Mouse (Mus musculus) kidney, postnatal 10 days (tissue): ENCODE data around the gene Rpl19.

ENCODE experiments used
- DNase-seq: peaks from one replicate; pipeline ENCODE4 v3.0.0; 2021; ENCODE audit warnings: mixed read lengths

Rpl19 gene

DNA sequence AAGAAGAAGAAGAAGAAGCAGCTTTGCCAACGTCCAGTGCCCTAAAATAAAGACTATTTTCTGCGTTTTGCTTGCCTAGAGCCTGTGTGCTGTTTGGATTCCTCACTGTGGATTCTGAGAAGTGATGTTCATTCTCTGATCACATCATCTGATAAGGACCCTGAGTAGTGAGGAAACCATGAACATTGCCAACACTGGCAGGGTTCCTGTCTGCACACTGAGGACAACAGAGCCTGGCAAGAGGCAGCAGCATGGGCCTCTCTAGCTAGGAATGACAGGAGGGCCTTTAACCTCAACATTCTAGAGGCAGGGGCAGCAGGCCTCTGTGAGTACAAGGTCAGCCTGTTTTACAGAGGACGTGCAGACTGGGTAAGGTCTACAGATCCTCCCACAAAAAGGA lies 2.0 kb upstream of the Rpl19 start:
- no peak for DNase-seq

DNA sequence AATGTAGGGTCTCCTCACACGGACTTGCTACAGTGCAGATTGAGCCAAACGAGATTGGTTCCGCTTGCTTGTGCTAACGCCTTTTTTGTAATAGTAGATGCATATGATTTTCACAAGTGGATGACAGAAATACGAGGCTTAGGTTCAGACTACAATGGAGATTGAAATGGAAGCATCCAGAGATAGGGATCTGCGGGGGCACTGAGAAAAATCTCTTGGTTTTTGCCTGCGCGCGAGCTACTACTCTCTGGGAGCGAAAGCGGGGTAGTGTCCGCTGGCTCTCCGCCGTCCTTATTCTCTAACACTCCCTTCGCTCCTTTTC lies 301 bp upstream of the Rpl19 start:
- no peak for DNase-seq

DNA sequence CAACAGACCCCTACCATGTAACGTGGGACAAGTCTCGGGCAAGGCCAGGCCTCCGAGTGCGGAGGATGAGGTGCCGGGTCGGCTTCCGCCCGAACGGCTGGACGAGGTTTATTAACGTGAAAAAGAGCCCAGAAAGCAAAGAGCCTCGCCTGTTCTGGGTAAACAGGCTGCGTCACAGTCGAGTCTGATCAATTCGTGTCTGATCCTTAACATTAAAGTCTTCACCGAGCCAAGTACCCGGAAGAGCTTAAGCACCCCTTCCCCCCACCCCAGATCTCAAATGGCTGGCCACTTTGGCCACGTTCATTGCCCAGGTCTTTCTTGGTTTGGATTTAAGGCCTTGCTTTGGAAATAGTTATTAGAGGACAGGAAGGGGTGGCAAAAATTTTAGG lies 783 bp downstream of the Rpl19 start:
- no peak for DNase-seq

DNA sequence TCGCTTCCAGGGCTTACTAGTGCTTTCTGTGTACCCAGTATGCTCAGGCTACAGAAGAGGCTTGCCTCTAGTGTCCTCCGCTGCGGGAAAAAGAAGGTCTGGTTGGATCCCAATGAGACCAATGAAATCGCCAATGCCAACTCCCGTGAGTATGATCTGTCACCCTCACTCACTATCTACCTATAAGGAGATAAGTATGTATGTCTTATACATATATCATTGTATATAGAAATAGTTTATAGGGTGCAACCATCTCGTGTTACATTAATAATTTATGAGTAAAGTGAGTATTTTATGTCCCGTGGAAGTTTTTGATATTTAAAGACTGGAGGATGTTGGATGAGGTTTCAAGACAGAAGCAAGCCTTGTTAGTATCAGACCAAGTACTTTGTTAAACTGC lies 1.3 kb downstream of the Rpl19 start:
- no peak for DNase-seq

DNA sequence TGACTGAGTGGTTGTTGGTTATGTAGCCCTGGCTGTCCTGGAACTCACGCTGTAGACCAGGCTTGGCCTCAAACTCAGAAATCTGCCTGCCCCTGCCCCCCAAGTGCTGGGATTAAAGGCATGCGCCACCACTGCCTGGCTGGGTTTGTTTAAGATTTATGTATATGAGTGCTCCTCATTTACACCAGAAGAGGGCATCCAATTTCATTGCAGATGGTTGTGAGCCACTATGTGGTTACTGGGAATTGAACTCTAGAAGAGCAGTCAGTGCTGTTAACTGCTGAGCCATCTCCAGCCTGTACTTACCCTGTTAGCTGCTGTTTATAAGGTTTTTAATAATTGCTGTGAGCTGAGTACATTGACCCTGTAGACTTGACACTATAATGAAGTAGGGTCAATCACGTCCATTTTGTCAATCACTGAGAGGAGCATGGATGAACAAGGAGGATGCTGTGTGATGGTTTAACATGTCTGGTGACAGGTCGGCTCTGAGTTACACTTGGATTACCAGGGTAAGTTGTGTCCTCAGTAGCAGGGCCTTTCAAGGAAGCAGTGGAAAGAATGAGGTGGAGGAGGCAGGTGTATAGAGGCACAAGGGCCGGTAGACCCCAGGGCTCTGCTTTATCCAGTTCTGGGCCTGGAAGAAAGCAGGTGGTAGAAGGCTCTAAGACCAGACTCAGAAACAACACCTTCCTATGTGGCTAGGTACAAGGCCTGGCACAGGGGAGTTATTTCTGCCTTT lies 4.4 kb downstream of the Rpl19 start:
- DNase-seq: no peak

DNA sequence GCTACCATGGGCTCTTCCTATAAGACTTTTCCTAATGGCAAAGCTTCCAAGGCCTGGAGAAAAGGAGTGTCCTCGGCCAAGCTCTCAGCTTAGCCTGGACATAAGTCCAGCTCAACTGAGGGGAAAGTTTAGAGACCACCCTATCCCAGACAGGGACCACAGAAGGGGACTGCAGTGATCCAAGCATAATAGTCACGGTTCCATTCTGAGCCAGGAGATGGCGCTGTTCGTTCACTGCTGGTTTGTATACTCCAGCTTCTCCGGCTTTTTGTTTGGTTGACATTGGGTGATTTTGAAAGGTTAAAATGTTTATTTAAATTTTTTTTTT lies 4.9 kb downstream of the Rpl19 start:
- peak; percentile 91 for DNase-seq

DNA sequence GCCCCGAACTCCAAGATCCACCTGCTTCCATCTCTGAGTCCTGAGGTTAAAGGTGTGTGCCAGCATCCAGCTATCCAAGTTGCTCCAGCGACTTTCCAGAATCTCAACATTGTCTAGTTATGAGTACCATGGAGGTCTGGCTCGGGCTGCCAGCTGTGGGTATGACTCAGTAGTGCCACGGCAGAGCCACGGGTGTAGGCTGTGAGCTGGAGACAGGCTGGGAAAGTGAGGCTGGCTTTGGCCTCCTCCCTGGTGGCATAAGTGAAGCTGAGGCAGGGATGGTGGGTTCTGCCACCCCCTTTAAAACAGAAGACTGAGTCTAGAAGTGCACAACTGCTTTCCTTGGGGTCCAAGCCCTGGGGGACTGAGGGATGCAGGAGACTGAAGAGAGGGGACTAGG lies 7.6 kb downstream of the Rpl19 start:
- DNase-seq: no peak

DNA sequence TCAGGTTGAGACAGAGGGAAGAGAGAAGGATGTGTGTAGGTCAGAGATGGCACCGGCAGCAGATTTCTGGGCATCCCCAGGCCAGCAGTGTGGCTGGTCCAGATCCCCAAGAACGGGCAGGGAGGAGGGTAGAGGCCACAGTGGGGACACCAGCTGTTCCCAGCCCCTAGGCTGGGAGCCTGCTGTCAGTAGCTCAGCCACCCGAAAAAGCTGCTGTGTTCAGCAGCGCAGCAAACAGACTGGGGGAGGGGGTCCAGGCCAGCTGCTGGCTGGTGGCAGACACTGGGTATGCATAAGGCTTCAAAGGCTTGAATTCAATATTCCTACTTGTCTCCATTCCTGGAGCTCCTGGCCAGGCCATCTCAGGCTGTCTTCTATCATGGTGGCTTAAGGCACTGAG lies 8.3 kb downstream of the Rpl19 start:
- DNase-seq: no peak

DNA sequence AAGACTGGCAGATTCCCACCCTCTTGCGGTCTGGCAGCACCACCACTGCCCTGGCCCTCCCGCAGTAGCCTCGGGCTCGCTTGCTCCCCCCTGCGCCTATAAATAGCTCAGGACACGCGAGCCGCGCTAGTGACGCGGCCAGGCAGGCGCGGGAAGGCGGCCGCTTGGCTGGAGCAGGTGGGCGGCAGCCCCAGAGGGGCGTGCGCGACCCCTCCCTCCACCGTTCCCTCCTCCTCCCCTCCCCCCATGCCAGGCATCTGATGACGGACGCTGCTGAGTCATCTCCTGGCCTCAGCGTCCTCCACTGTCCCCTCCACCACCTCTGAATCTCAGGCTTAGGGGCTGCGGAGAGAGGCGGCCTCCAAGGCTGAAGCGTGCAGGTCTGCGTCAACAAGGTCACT lies 9.5 kb downstream of the Rpl19 start:
- peak; percentile 57 for DNase-seq

DNA sequence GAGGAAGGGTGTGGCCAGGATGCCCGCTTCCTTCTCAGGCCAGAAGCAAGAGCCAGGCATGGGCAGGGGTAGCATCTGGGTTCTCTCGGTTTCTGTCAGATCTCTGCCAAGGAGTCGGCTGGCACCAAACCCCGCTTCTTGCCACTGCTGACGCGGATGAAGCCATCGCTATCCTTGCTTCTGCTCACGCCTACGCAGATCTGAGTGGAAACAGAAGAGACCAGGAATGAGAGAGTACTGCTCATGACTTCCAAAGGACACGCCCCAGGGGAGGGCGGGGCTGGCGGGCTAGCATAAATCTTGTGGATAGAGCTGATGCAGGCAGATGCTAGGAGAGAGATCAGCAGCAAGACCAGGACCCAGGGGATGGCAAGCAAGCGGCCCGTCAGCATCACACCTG lies 11.4 kb downstream of the Rpl19 start:
- no peak for DNase-seq

DNA sequence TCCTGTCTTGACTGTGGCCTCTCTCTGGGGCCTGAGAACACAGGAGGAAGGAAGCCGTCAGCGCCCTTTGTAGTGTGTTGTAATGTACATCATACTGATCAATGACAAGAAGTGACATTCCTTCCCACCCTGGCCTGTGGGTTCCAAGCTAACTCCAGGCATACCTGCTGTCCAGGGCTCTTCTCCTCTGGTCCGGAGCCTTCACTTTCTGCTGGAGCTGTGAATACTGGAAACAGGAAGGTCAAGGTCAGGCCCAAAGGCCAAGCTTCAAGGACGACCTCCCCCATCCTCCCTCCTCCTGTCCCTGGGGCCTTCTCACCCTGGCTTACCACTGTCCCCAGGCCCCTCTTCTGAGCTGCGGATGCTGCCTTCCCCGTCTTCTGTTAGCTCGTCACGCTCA lies 14.5 kb downstream of the Rpl19 start:
- DNase-seq: no peak

DNA sequence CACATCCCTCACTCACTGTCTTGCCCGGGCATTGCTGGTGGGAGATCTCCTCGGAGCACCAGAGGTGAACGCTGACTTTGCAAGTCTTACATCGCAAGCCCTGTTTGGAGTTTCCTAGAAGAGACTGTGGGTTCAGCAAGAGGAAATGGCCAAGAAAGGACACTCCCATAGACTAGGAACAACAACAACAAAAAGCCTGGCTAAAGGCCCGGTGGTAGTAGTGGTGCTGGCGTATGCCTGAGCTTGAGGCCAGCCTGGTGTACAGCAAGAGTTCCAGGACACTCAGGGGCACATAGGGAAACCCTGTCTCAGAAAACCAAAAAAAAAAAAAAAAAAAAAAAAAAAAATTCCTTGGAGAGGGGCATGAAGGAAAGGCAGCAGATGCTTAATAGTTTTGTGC lies 16.2 kb downstream of the Rpl19 start:
- no peak for DNase-seq

DNA sequence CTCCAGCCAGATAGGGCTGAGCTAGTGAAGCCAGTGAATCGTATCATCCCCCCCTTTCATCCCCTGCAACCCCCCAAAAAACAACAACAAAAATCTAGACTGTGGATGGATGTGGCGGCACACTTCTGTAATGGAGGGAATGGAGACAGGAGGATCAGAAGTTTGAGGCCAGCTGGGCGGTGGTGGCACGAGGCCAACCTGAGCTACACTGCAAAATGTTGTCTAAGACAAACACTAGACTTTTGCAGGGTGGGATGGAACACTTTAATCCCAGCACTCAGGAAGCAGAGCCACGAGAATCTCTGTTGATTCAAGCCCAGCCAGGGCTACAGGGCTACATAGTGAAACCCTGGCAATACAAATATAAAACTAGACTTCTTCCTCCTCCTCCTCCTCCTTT lies 17.6 kb downstream of the Rpl19 start:
- DNase-seq: no peak

DNA sequence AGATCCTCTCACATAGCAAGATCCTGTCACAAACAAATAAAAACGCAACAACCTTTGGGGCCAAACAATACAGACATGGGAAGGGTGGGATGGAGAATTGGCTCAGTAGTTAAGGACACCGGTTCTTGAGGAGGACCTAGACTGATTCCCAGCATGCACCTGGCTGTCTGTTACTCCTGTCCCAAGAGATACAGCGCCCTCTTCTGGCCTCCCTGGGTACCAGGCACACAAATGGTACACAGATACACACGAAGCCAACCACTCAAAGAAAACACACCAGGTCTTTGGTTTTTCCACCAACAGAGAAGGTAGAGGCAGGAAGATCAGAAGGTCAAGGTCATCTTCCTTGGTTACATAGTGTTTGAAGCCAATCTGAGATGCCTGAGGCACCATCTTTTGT lies 19.1 kb downstream of the Rpl19 start:
- DNase-seq: no peak

DNA sequence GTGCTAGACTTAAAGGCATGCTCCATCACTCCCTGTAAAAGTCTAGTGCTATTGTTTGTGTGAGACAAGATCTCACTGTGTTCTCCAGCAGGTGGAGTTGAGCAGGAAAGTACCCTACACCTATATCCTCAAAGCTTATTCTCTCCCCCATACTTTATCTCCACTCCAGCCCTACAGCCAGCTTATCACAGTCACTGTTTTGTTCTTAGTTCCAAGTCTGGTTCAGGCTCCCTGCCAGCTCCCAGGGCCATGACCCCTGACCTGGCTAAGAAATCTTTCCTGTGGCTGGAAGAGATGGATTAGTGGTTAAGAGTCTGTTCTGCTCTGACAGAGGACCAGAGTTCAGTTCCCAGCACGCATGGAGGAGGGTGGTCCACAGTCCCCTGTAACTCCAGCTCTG lies 20.0 kb downstream of the Rpl19 start:
- DNase-seq: peak; percentile 33

DNA sequence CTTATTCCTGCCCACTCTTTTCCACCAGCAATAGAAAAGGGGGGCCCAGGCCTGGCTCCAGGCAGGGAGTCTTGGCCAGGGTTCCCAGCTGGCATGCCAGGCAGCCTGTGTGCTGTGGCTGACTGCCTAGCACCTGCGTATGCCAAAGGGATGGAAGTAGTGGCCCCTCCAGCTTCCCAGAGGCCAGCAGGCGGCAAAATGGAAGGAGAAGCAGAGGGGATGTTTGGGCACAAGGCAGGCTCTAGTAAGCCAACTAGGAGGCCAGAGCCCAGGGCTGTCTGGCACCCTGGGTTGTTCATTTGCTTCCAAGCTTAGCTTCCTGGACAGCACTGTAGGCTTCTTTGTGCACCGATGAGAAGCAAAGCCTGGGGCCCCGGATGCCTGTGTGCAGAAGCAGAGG lies 21.2 kb downstream of the Rpl19 start:
- no peak for DNase-seq

DNA sequence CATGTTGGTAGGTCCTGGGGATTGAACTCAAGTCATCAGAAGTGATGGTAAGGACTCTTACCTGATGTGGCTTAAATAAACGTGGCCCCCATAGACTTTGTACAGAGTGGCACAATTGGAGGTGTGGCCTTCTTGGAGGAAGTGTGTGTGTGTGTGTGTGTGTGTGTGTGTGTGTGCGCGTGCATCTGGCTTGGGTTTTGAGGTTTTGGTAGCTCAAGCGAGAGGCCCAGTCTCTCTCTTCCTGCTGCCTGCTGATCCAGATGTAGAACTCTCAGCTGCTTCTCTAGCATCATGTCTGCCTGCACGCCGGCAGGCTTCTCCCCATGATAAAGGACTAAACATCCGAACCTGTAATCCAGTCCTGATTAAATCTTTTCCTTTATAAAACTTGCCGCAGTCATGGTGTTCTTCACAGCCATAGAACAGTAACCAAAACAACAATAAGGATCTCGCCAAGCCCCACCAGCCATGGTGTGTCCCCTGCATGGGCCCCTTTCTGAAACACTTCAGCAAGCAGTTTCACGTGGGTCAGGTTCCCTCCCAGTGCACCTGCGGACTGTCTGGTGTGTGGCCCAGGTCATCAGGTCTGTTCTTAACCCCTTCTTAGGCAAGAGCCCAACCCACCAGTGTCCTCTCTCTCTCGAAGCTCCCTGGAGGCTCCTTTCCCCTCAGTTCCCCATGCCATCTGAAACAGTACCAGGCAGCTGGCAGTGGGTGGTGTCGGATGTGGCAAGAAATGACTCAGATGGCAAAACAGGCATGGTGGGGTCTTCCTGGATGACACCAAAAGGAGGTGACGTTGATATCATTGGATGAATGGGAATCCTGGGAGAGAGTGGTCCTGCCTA lies 23.4 kb downstream of the Rpl19 start:
- no peak for DNase-seq

DNA sequence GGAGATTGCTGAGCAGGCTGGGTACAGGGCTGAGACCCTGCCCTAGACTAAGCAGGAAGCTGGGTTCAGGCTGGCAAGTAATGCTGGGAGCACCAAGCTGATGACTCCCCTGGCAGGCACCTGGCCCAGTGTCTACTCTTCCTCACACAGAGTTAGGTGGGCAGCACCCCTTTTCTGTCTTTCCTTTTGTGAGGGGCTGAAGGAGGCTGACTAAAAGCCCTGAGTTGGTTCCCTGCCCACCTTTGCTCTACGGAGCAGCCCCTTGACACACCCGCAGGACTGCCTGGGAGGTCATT lies 24.0 kb downstream of the Rpl19 start:
- DNase-seq: no peak

DNA sequence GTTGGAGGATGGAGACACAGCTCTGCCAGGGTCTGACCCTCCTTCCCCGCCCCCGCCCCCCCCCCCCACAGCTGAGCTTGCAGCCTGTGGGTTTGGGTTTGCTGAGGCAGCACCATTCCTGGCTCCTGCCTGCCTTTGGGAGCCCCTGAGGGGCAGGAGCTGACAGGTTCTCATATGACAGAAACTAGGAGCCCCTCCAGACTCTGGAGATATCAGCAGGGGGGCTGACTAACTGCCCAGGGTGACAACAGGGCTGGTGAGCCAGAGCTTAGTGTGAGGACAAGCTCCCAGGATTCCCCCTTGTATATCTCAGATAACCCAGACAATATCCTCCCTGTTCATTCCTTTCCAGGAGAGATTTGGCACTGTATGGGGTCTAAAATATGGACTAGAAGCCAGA lies 24.4 kb downstream of the Rpl19 start:
- DNase-seq: no peak

DNA sequence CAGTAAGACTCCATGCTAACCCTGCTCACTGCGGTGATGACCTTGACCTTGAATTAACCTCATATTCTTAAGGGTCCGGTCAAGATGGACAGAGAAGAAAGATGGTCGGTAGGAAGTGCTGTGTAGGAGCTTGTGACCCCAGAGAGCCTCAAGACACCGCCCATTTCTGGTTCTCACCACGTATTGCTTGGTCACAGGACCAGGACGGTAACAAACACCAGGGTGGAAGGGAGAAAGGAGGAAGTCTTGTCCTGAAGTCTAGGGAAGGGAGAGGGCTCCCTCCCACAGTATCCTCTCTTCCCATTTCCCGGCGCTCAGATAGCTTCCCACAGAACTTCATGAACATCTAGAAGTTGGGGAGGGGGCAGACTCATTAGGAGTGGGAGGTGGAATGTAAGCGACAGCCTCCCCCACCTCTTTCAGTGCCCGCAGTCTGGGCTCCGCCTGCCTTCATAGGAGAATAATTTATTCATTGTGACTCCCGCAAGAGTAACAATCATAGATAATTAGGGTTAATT lies 25.2 kb downstream of the Rpl19 start:
- DNase-seq: no peak

DNA sequence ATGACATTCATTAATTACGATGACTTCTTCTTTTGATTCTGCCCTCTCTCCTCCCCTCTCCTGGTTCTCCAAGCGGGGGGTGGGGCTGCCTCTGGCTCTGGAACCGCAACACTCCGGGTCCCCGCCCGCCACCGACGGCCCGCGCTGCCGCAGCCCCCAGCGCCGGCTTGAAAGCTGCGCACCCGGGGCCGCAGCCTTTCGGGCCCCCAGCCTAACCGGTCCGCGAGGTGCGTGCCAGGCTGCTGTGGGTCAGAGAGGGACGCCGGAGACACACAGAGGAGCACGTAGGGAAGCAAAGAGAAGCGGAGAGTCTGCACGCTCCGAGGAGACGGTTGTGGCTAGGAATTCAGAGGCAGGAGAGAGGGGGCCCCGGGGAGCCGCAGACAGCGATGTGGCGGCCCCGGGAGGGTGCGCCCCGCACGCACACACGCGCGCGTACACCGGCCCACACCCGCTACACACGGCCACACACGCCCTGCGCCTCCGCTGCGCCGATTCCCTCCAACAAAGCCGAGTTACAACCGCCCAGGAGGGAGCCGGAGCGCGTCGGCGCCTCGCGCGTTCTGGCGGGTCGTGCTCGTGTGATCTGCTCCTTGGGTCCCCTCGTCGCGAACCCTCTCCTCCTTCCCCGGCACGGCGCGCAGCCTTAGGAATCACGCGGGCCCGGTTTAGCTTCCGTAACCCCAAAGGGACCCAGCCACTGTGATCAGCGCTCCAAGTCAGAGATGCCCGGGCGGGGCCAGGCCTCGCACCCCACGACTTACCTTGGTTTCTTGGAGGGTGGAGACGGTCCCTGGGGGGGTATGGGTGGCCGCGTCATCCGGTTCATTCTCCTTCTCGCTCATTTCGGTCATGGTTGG lies 25.8 kb downstream of the Rpl19 start:
- peak; percentile 52 for DNase-seq

DNA sequence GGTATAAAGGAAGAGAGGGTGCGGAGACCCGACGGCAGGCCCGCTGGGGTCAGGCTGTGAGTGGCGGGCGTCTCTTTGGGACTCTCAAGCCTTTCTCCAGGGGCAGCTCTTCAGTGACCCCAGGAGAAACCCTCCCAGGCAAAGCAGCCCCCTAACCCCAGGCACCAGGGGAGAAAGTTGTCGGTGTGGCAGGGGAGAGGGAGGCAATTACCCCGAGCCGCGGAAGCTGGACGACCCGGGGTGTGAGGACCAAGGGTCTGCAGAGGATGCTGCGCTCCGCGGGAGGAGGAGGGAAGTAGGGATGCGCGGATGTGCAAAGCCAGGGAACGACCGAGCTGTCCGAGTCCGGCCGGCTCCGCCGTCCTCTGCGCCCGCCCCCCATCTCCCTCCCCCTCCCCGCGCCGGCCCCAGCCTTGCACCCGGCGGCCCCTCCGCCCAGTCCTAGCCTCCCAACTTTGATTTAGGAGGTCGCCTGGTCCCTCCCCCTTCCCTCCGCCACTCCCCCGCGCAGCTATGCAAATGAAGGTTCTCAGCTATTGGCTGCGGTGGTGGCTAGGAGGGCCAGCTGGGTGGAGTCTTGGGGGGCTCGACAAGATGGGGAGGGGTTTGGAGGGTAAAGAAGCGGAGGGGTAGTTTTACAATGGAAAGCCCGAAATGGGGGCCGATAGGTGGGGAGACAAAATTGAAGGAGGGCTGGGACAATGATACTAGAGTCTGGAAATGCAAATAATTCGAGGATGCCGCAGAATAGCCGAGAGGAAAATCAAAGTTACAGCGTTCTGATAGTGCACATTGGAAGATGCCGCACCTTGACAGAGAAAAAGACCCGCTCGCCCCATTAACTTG lies 26.7 kb downstream of the Rpl19 start, which contains the start of gene Stac2:
Gene Stac2 (minus strand): TSS at position 474 of the 846 bp plus-strand sequence.
- peak; percentile 90 for DNase-seq

DNA sequence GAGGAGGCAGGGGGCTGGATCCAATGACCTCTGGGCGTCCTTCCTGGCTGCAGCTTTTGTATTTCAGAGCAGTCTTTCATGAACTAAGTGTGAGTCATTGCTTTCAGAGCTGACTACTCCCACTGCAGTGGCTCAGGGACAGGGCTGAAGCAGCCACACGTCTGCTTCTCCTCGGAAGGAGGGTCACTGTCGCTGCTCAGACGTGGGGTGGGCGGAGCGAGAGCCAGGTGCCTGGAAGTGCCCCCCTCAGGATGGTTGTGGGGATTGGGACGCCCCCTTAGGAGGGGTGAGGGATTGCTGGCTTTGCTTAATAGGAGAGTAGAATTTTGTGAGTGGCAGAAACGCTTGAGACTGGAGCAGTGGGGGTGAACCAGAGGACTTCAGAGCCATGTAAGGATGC lies 31.0 kb downstream of the Rpl19 start:
- DNase-seq: no peak
